Mouse (Mus musculus): ENCODE results near the gene Arhgap22. TPM values are rescaled to one million over a fixed set of nuclear protein-coding genes. Genes with fewer than 3 reads are reported as not detected.

Arhgap22 gene
- polyA plus RNA-seq, 1 experiment from 2014 or later = 8.3 TPM

GRCm38 (mm10) chr14:33216343-33217208 is 2.8 kb downstream of the Arhgap22 start:
- 81% methylated on average over 19 of the region's 19 CpGs for WGBS
- H3K4me2 ChIP-seq = no peak overlapping the region
- H3K27ac ChIP-seq = no peak overlapping the region
- H3K27me3 ChIP-seq = peaks cover 46% of the 10 kb centered on the region
- H3K9me3 ChIP-seq = no peaks in the 10 kb centered on the region
- H3K9ac ChIP-seq = no peak overlapping the region
- no peaks in the 10 kb centered on the region for H3K36me3 ChIP-seq
- ATAC-seq (ENCODE audit: insufficient number of reproducible peaks, insufficient read depth, low FRiP score, low TSS enrichment, low read depth) = no peak
- H3K4me3 ChIP-seq = no peak overlapping the region
- peaks cover 8% of the 10 kb centered on the region for H3K4me1 ChIP-seq

DNA sequence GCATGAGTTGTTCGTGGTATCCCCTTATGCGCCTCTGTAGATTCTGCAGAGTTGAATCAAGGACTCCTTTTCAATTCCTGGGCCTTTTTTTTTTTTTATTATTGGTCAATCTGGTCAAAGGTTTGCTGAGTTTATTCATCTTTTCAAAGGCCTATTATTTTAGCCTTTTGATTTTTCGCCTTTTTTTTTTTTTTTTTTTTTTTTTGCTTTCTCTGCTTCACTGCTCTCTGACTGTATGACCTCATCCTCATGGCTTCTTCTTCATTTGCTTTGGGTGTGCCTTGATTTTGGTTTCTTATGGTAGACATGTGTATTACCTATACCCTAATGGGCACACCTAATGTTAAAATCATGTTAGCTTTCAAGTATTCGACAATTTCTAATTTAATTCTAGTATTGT is 11.4 kb downstream of the Arhgap22 start:
- Histone ChIP-seq H3K4me3 (no peak overlapping the region), H3K27me3 (no peaks in the 10 kb centered on the region), H3K36me3 (no peaks in the 10 kb centered on the region), H3K4me1 (no peaks in the 10 kb centered on the region), H3K9me3 (no peaks in the 10 kb centered on the region), H3K27ac (no peak overlapping the region), H3K9ac (no peak overlapping the region), H3K4me2 (no peak overlapping the region)
- no peak for ATAC-seq (ENCODE audit: insufficient number of reproducible peaks, insufficient read depth, low FRiP score, low TSS enrichment, low read depth)
- 88% methylated on average over 4 of the region's 4 CpGs for WGBS

- no peak overlapping the region for H3K27ac ChIP-seq
- no peaks in the 10 kb centered on the region for H3K9me3 ChIP-seq
- H3K27me3 ChIP-seq = no peaks in the 10 kb centered on the region
- H3K4me2 ChIP-seq = no peak overlapping the region
- no peak for ATAC-seq (ENCODE audit: insufficient number of reproducible peaks, insufficient read depth, low FRiP score, low TSS enrichment, low read depth)
- no peaks in the 10 kb centered on the region for H3K36me3 ChIP-seq
- 57% methylated on average over 4 of the region's 4 CpGs for WGBS
- H3K4me1 ChIP-seq = no peaks in the 10 kb centered on the region
- H3K9ac ChIP-seq = no peak overlapping the region
- no peak overlapping the region for H3K4me3 ChIP-seq
These were observed 16.8 kb downstream of the Arhgap22 start for GRCm38 (mm10) chr14:33230672-33231071.

GRCm38 (mm10) chr14:33231311-33231710 is 17.5 kb downstream of the Arhgap22 start:
- H3K36me3 ChIP-seq = no peaks in the 10 kb centered on the region
- no peak overlapping the region for H3K27ac ChIP-seq
- 91% methylated on average over 3 of the region's 3 CpGs for whole genome bisulfite sequencing
- no peak overlapping the region for H3K4me3 ChIP-seq
- no peaks in the 10 kb centered on the region for H3K9me3 ChIP-seq
- no peaks in the 10 kb centered on the region for H3K27me3 ChIP-seq
- H3K4me2 ChIP-seq = no peak overlapping the region
- no peak overlapping the region for H3K9ac ChIP-seq
- ATAC-seq (ENCODE audit: insufficient number of reproducible peaks, insufficient read depth, low FRiP score, low TSS enrichment, low read depth) = no peak
- H3K4me1 ChIP-seq = no peaks in the 10 kb centered on the region

- no peak overlapping the region for H3K9ac ChIP-seq
- no peak overlapping the region for H3K4me2 ChIP-seq
- H3K27me3 ChIP-seq = no peaks in the 10 kb centered on the region
- no peaks in the 10 kb centered on the region for H3K36me3 ChIP-seq
- 79% methylated on average over 5 of the region's 5 CpGs for WGBS
- H3K9me3 ChIP-seq = no peaks in the 10 kb centered on the region
- peaks cover 2% of the 10 kb centered on the region for H3K4me1 ChIP-seq
- no peak for ATAC-seq (ENCODE audit: insufficient number of reproducible peaks, insufficient read depth, low FRiP score, low TSS enrichment, low read depth)
- no peak overlapping the region for H3K27ac ChIP-seq
- H3K4me3 ChIP-seq = no peak overlapping the region
These were observed 18.2 kb downstream of the Arhgap22 start for GRCm38 (mm10) chr14:33232048-33232447.

DNA sequence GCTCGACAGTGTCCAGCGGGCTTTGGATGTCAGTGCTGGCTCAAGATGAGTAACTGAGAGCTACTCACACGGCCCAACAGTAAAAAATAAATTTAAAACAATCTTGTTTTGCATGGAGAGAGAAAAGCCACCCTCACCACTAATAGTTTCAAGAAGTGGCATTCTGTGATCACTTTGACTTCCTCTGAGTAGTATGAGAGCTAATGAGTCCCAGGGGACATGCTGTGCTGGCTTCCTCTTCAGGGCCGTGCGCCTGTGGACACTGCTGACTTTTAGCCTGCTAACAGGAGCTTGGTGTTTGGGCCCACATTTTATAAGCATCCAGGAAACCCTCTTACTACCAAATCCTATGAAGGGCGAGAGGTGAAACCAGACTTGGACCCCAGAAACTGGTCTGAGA is 21.8 kb downstream of the Arhgap22 start:
- Histone ChIP-seq H3K36me3 (no peaks in the 10 kb centered on the region), H3K4me1 (peaks cover 9% of the 10 kb centered on the region), H3K4me2 (no peak overlapping the region), H3K27ac (no peak overlapping the region), H3K9me3 (no peaks in the 10 kb centered on the region), H3K27me3 (no peaks in the 10 kb centered on the region), H3K9ac (no peak overlapping the region), H3K4me3 (no peak overlapping the region)
- ATAC-seq (ENCODE audit: insufficient number of reproducible peaks, insufficient read depth, low FRiP score, low TSS enrichment, low read depth) = no peak
- WGBS = 63% methylated on average over 6 of the region's 6 CpGs

DNA sequence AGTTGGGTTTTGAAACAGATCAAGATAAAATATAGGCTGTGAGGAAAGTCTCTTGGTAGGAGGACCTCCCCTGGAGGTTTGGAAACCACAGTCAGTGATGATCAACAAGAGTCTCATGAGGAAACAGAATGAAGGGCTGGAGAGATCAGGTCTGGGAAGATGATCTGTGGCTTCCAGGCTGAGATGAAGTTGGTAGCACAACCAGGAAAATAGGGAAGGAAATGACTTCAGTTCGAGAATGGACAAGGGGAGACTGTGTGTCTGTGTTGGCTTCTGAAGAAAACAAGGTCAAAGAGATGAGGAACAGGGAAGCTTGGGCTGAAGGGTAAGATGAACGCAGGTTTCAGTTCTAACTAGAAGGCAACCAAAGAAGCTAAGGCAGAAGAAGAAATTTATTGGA is 26.6 kb downstream of the Arhgap22 start:
- Histone ChIP-seq H3K36me3 (no peaks in the 10 kb centered on the region), H3K27me3 (no peaks in the 10 kb centered on the region), H3K4me1 (peaks cover 9% of the 10 kb centered on the region), H3K9me3 (no peaks in the 10 kb centered on the region), H3K4me2 (no peak overlapping the region), H3K4me3 (no peak overlapping the region), H3K9ac (no peak overlapping the region), H3K27ac (no peak overlapping the region)
- 80% methylated on average over 2 of the region's 2 CpGs for WGBS
- no peak for ATAC-seq (ENCODE audit: insufficient number of reproducible peaks, insufficient read depth, low FRiP score, low TSS enrichment, low read depth)

- WGBS = 62% methylated on average over 2 of the region's 2 CpGs
These were observed 29.4 kb downstream of the Arhgap22 start for GRCm38 (mm10) chr14:33243261-33243660.

GRCm38 (mm10) chr14:33244519-33244918 is 30.7 kb downstream of the Arhgap22 start:
- Histone ChIP-seq H3K36me3 (no peaks in the 10 kb centered on the region), H3K9me3 (no peaks in the 10 kb centered on the region), H3K4me3 (no peak overlapping the region), H3K4me1 (peaks cover 6% of the 10 kb centered on the region; the same call in 1 of the 2 replicates), H3K27ac (no peak overlapping the region), H3K9ac (no peak overlapping the region), H3K4me2 (no peak overlapping the region), H3K27me3 (peaks cover 15% of the 10 kb centered on the region)
- 53% methylated on average over 3 of the region's 3 CpGs for WGBS
- no peak for ATAC-seq (ENCODE audit: insufficient number of reproducible peaks, insufficient read depth, low FRiP score, low TSS enrichment, low read depth)

More at GRCm38 (mm10) chr14:33243261-33243660, 29.4 kb downstream of the Arhgap22 start:
- no peaks in the 10 kb centered on the region for H3K36me3 ChIP-seq
- H3K4me1 ChIP-seq = peaks cover 6% of the 10 kb centered on the region; the same call in 1 of the 2 replicates
- H3K4me3 ChIP-seq = no peak overlapping the region
- ATAC-seq (ENCODE audit: insufficient number of reproducible peaks, insufficient read depth, low FRiP score, low TSS enrichment, low read depth) = no peak
- H3K9ac ChIP-seq = no peak overlapping the region
- H3K9me3 ChIP-seq = no peaks in the 10 kb centered on the region
- peaks cover 6% of the 10 kb centered on the region for H3K27me3 ChIP-seq
- H3K27ac ChIP-seq = no peak overlapping the region
- no peak overlapping the region for H3K4me2 ChIP-seq

GRCm38 (mm10) chr14:33244946-33245345 is 31.1 kb downstream of the Arhgap22 start:
- Histone ChIP-seq H3K4me2 (no peak overlapping the region), H3K4me3 (no peak overlapping the region)
- ATAC-seq (ENCODE audit: insufficient number of reproducible peaks, insufficient read depth, low FRiP score, low TSS enrichment, low read depth) = no peak

DNA sequence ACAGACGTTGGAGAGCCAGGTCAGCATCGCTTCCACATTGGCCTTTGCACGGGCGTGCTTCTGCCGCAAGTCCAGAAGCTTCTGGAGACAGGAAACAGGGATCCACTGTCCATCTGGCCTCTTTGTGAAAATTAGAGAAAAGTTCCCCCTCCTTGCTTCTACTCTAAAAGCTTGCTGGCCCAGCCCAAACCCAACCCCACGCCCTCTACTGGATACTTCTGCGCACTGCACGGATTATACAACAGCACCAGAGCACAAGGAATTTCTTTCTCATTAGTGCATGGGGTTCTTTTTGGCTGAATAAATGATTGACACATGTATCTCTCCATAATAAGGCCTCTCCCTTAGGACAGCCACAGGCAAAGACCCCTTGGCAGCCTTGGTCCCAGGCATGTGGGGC is 32.6 kb downstream of the Arhgap22 start:
- Histone ChIP-seq H3K36me3 (no peaks in the 10 kb centered on the region), H3K9ac (no peak overlapping the region), H3K4me3 (no peak overlapping the region), H3K27me3 (peaks cover 34% of the 10 kb centered on the region), H3K4me1 (peaks cover 20% of the 10 kb centered on the region), H3K27ac (no peak overlapping the region), H3K4me2 (no peak overlapping the region), H3K9me3 (no peaks in the 10 kb centered on the region)
- no peak for ATAC-seq (ENCODE audit: insufficient number of reproducible peaks, insufficient read depth, low FRiP score, low TSS enrichment, low read depth)
- 32% methylated on average over 8 of the region's 8 CpGs for WGBS

More at GRCm38 (mm10) chr14:33244946-33245345, 31.1 kb downstream of the Arhgap22 start:
- Histone ChIP-seq H3K9ac (no peak overlapping the region), H3K9me3 (no peaks in the 10 kb centered on the region), H3K27me3 (peaks cover 19% of the 10 kb centered on the region), H3K36me3 (no peaks in the 10 kb centered on the region), H3K4me1 (peaks cover 7% of the 10 kb centered on the region), H3K27ac (no peak overlapping the region)
- 71% methylated on average over 2 of the region's 2 CpGs for whole genome bisulfite sequencing

DNA sequence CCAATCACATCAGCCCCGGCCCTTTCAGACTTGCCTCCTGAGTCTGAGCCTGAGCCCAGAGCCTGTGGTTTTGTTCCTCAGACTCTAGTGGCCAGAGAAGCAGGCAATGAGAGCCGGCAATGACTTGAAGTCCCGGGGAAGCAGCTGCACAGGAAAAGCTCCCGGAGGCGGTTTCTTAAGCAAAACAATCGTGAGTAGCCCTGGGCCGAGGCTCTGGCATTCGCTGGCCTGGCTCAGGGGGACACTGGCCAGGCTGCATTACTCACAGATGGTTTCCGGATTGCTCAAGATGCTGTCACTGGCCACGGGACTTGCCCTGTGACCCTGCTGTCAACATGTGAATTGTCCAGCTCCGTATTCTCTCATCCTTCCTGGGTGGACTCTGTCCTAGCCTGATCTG is 33.8 kb downstream of the Arhgap22 start:
- no peak overlapping the region for H3K4me2 ChIP-seq
- H3K4me1 ChIP-seq = peaks cover 20% of the 10 kb centered on the region
- no peaks in the 10 kb centered on the region for H3K36me3 ChIP-seq
- no peak overlapping the region for H3K9ac ChIP-seq
- no peak for ATAC-seq (ENCODE audit: insufficient number of reproducible peaks, insufficient read depth, low FRiP score, low TSS enrichment, low read depth)
- no peak overlapping the region for H3K4me3 ChIP-seq
- H3K27ac ChIP-seq = no peak overlapping the region
- H3K27me3 ChIP-seq = peaks cover 44% of the 10 kb centered on the region
- WGBS = 13% methylated on average over 11 of the region's 11 CpGs
- H3K9me3 ChIP-seq = no peaks in the 10 kb centered on the region

Measured in embryonic facial prominence, embryonic 13.5 days (tissue).